Mouse (Mus musculus) lung, postnatal 14 days (tissue): Measurements from ENCODE around the gene 9430097D07Rik.

ENCODE experiments used
- DNase-seq: peaks from one replicate; pipeline ENCODE4 v3.0.0; 2021

Gene 9430097D07Rik

GRCm38 (mm10) chr2:32575586-32576160 is at the start of gene 9430097D07Rik:
Gene 9430097D07Rik (minus strand): TSS chr2:32575684.
- DNase-seq, result no peak

- no peak for DNase-seq
Measured at GRCm38 (mm10) chr2:32624111-32624748, 48.7 kb upstream of the 9430097D07Rik start.

DNA sequence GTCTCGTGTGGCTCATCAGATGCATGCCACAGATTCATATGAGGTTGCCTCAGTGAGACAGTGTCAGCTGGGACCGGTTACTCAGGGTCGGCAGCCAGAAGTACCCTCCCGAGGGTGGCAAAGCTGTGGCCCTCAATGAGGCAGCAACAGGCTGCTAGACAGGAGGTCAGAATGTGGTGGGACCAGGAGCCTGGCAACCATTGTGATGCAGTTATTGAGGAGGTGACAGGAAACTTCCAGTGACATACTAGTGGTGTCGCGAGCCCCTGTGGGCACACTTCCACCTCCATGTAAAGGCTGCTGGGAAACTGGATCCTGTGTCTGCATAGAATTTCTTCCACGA is 46.0 kb upstream of the 9430097D07Rik start, which contains the start of gene Ak1:
Ak1 (plus strand) TSS at position 242 of the 343 bp plus-strand sequence.
- DNase-seq, result no peak

DNA sequence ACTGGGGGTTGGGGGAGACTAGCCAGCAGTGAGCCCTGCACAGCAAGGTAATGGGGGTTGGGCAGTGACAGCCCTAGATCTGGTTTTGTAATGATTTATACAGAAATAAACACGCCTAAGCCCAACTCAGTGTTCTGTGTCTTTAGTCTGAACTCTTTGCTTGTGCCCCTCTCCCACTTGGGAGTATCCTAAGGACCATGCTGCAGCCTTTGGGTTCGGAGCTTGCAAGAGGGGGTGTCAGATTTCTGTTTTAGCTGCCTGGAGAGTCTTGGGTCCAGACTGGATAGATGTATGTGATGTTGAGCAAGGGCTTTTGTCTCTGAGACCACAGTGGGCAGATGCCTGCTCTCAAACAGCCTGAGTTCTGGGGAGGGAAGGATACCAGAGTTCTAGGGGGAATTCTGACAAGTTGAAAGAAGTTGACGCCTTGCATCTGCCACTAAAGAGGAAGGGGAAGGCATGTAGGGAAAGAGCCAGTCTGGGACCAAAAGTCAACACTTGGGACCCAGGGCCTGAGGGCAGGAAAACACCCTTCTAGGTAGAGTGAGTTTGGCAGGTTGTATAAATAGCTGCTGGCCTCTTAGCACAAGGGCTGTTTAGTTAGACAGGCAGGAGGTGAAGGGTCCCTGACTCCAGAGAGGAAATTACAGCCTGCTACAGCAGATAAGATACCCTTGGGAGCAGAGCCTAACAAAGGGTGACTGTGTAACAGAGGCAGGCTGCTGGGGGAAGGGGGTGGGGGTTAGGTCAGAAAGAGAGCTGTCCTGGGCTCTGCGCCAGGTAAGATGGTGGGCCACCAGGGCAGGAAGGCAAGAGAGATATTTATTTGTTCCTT is 45.4 kb upstream of the 9430097D07Rik start:
- DNase-seq, result peak; percentile 59

GRCm38 (mm10) chr2:32618051-32618450 is 42.6 kb upstream of the 9430097D07Rik start:
- DNase-seq, result no peak

GRCm38 (mm10) chr2:32617601-32618000 is 42.1 kb upstream of the 9430097D07Rik start:
- DNase-seq, result no peak

- DNase-seq, result no peak
Measured at GRCm38 (mm10) chr2:32617109-32617508, 41.6 kb upstream of the 9430097D07Rik start.

- DNase-seq, result no peak
Measured at GRCm38 (mm10) chr2:32612274-32612673, 36.8 kb upstream of the 9430097D07Rik start.

- peak; percentile 63 for DNase-seq
Measured at GRCm38 (mm10) chr2:32610610-32611229, 35.2 kb upstream of the 9430097D07Rik start.

- DNase-seq, result no peak
Measured at GRCm38 (mm10) chr2:32608778-32609435, 33.4 kb upstream of the 9430097D07Rik start.

DNA sequence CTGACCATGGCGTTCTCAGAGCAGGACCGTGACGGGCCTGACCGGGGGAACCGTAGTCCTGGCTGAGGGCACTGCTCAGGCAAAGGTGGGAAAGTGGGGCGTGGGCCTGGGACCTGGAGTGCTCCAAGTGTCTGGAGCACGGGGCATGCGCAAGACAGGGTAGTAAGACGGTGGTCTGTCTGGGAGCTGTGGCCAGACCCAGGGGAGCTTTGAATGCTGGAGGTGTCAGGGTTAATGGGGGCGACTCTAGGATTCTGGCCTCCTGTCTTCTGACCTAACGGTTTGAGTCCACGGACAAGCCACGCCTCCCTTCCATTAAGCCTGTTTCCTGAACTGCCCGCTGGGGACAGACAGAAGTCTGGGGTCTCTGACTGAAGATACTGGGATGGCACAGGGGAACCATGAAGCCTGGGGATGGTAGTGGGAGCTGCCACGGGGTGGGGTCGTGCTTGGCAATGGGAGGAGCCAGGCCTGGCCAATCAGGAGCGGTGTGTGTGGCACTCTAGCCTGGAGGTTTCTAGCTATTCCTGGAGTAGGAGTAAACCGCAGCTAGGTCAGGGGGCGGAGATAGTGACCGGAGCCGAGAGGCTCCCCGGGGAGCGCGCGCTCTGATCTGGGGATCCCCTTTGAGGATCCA is 32.8 kb upstream of the 9430097D07Rik start:
- DNase-seq, result peak; percentile 60

- DNase-seq, result peak; percentile 51
Measured at GRCm38 (mm10) chr2:32607262-32607947, 31.9 kb upstream of the 9430097D07Rik start.

- DNase-seq, result peak; percentile 87
Measured at GRCm38 (mm10) chr2:32606161-32607142, 31.0 kb upstream of the 9430097D07Rik start.

GRCm38 (mm10) chr2:32604631-32605030 is 29.1 kb upstream of the 9430097D07Rik start:
- no peak for DNase-seq

- DNase-seq, result peak; percentile 95
Measured at GRCm38 (mm10) chr2:32602600-32603054, 27.1 kb upstream of the 9430097D07Rik start.

DNA sequence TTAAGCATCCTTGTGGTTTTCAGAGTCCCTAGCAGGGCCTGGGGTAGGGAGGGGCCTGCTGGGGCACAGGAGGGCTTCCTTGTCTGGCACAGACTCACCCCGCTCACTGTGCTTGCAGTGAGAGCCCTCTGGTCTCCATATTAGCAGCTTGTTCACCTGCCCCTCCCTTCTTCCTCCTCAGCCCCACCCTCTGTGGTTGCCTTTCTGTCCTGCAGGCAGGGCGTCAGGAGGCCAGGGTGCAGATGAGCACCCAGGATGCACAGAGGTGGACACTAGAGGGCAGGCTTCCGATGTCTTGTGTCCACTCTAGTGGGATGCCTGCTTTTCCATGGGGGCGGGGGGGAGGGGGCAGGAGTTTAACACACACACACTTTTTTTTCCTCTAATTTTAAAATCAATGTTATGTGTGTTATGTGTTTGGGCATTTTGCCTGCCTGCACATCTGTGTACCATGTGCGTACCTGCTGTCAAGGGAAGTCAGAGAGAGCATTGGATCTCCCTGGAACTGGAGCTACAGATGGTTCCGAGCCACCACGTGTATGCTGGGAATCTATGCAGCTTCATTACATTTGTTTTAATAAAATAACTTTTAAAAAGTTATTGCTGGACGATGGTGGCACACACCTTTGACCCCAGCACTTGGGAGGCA is 26.1 kb upstream of the 9430097D07Rik start:
- DNase-seq, result peak; percentile 60

- no peak for DNase-seq
Measured at GRCm38 (mm10) chr2:32599409-32599808, 23.9 kb upstream of the 9430097D07Rik start, which contains the start of gene St6galnac6. Gene St6galnac6 (plus strand): TSS chr2:32599709.

- DNase-seq, result no peak
Measured at GRCm38 (mm10) chr2:32598506-32598905, 23.0 kb upstream of the 9430097D07Rik start.

DNA sequence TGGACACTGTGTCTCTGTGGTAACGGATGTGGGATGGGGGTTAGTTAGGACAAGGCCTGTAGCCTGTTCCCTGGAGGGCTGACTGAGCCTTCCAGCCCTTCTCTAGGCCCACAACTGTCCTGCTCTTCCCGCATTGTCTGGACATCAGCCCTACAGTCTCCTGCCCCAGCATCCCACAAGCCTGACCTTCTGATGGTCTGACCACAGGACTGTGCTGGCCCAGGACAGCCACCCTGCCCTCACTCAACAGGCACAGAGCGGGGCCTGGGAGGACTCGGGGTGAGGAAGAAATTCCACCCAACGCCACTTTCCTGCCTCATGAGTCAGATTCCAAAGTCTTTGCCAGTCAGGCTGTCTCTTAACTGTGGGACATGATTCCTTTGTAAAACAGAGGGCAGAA is 22.2 kb upstream of the 9430097D07Rik start:
- DNase-seq, result no peak

GRCm38 (mm10) chr2:32597248-32597647 is 21.8 kb upstream of the 9430097D07Rik start:
- DNase-seq, result no peak
